Mouse (Mus musculus) yolk sac, embryonic 10.5 days (tissue): ENCODE data around the gene Bmp8b.
A peak's percentile ranks its signal among the peaks of the same experiment; 100 is the strongest.
"Not testable (repeated sequence)": the region's sequence is repeated elsewhere in the genome, so short reads cannot be mapped to it uniquely, and the experiment has no call there.

Experiments
- DNase-seq: peaks from one replicate; pipeline ENCODE4 v3.0.0-alpha.2; 2017; ENCODE audit warnings: low spot score

Gene Bmp8b

GRCm38 (mm10) chr4:123104651-123105450, at the start of gene Bmp8b:
Bmp8b (plus strand) TSS chr4:123105165.
- peak; percentile 4 for DNase-seq

DNA sequence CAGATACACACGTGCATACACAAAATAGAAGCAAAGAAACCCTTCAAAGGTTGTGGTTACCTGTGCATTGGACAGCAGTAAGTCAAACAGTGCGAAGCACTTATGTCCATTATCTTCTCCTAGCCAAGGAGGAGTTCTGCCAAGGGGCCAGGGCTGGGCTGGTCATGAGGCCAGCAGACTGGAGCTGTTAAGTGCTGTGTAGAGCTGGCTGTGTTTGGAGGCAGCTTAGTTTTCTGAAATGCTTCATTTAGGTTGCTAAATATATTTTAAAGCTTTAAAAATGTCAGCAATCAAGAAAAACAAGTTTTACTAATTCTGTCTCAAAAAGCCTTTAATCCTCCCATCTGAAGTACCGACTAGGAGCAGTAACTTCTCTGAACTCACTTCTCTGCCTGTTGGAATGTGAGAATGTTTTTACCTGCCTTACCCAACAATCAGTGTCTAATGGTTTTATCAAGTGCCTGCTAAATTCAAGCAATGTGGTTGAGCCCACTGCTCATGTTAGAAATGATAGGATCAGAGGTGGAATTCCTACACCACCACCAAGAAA, 48.3 kb upstream of the Bmp8b start:
- no peak for DNase-seq

DNA sequence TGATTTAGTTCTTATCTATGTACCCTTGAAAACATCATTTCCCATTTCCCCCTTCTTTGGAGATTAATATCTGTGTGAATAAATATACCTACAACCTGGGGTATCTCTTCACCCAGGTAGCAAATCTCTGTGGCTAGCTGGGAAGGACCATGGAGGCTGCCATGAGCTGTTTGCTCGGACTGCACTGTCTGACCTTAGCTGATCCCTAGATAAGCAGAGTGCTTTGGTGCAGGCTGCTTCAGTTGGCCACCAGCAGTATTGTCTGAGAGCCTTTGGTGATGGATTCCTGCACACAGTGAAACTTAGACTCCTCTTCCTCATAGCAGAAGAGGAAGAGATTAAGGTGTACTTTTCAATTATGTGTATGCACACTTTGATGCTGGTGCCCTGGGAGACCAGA, 47.0 kb upstream of the Bmp8b start:
- DNase-seq: no peak

GRCm38 (mm10) chr4:123061744-123062143, 43.2 kb upstream of the Bmp8b start:
- no peak for DNase-seq

DNA sequence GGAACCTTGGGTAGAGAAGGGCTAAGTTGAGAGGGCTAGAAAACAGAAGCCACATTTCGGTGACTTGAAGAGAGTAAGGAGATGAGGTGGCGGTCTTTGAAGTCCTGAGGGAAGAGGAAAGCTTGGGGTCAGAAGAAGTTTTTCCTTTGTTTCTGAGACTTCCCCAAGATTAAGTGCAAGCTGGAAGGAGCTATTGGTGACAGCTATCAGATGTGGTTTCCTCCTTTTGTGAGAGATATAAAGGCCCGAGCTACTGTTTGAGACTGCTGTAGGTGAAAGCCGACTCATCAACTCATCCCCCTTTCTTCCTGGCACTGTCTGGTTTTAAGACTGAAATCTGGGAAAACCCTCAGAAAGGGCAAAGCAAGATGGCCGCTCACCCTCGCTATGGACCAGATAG, 36.3 kb upstream of the Bmp8b start:
- DNase-seq: no peak

DNA sequence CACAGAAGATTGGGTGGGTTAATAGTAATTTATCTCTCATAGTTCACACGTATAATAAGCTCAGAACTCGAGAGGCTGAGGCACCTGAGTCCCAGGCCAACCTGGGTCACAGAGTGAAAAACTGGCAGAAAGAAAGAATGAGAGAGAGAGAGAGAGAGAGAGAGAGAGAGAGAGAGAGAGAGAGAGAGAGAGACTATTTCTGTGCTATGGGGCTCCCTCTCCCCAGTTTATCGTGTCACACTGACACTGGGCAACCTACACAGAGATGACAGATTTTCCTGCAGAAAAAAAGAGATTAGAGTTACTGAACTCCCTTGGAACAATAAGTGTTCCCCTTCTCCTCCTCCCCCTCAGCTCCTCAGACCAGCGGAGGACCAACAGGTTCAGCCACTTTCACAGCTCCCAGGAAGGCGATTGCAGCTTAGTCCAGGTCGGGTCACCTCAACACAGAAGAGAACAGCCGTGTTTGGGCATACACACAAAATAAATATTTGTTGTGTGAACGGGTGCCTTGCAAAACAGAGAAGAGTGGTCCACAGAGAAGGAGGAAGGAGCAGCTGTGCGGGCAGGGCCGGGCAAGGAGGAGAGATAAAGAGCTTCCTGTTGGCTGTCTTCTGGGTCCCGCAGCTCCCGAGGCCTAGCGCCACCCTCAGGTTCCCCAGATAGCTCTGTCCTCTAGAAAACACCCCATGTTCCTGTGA, 33.5 kb upstream of the Bmp8b start:
- peak; percentile 38 for DNase-seq

- no peak for DNase-seq
Measured at GRCm38 (mm10) chr4:123076928-123077327, 28.0 kb upstream of the Bmp8b start.

DNA sequence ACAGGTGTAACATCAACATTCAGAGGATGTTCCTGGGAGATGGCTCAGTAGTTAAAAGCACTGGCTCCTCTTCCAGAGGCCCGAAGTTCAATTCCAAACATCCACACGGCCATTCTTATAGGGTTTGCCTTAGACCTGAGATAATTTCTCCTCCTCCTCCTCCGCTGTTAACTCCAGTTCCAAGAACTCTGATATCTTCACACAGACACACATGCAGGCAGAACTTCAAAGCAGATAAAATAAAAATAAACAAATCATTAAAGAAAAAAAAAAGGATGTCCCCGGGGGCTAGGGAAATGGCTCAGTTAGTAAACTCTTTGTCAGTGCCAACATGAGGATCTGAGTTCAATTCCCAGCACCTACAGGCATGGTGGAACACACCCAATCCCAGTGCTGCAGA, 26.7 kb upstream of the Bmp8b start:
- no peak for DNase-seq

DNA sequence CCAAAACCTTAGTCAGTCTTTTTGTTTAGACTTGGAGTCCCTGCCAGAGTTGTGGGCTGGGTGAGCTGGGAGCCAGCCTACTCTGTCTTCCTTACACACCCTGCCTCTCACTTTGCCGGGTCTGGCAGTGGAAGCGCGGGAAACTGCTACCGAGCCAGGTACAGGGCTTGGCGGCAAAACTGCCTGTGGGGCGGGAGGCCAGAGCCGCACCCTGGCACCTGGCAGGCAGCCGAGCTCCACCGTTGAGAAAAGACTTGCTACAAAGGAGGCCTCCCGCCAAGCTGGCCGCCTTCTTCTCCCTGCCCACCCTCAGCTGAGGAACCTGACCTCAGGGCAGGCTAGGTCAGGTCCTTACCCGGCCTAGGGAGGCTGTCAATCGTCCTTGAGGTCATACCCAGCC, 24.2 kb upstream of the Bmp8b start:
- DNase-seq: no peak

- peak; percentile 38 for DNase-seq
Measured at GRCm38 (mm10) chr4:123082283-123083163, 22.4 kb upstream of the Bmp8b start.

DNA sequence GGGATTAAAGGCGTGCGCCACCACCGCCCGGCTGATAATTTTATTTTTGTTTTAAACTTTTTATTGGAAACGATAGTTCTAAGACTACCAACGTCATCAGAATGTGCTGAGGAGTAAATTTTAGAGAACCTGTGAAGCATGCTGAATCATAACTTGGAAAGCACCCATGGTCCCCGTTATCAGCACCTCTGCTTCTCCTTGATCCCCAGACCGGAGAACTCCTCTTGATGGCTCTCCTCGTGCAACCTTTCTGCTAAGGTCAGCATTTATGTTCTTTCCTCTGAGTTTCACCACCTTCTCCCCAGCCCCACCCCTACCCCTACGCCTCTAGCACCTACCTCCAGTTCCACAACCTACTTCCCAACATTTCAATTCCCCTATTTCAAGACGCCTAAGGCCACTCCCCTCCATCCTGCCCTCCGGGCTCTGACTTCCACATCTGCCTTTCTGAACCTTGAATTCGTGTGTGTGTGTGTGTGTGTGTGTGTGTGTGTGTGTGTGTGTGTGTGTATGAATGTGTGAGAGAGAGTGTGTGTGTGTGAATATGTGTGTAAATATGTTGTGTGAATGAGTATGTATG, 21.6 kb upstream of the Bmp8b start:
- DNase-seq: no peak

DNA sequence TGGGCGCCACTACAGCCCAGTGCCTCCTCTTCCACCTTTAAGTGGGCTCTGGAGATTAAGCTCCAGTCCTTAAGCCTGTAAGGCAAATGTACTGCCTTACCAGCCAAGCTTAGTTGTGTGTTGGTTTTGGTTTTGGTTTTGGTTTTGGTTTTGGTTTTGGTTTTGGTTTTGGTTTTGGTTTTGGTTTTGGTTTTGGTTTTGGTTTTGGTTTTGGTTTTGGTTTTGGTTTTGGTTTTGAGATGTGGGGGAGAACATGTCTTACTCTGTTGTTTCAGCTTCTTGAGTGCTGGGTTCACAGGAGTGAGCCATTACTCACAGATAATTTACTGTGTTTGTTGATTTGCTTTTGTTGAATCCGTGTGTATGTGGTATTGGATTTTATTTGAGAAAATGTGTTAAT, 19.7 kb upstream of the Bmp8b start:
- DNase-seq: no peak

GRCm38 (mm10) chr4:123086381-123086780, 18.6 kb upstream of the Bmp8b start:
- no peak for DNase-seq

DNA sequence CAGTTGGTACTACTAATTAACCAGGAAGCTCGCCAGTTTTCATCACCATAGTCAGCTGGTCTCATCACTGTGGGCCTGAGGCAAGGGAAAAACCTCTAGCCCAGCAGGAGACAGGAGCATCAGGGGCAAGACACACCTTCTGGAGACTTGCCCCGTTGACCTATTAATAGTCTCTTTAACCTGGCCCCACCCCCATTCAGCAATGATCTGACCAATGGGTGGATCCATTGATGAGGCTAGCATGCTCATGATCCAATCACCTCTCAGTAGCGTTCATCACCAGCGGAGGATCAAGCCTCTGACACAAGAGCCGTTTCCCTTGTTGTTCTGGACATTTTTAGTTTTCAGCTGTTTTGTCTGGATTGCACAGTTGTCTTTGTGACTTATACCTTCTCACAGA, 12.3 kb upstream of the Bmp8b start:
- DNase-seq: peak; percentile 5

GRCm38 (mm10) chr4:123093064-123093776, 11.7 kb upstream of the Bmp8b start:
- peak; percentile 51 for DNase-seq

DNA sequence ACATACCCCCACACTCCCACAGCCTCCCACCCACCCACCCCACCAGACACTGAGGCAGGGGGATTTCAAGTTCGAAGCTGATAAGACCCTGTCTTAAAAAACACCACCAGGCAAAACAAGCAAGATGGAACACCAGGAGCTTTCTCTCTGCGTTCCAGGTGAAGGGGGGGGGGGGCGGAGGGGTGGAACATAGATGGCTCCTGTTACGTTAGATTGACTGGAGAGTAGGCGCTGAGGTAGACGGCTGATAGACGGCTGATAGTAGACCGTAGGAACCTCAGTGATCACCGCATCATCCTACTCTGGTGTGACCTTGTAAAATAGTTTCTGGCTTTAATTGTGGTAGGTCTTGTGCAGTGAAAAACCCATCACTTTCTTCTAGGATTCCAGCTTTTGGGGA, 11.1 kb upstream of the Bmp8b start:
- DNase-seq: no peak

GRCm38 (mm10) chr4:123105451-123105790, 456 bp downstream of the Bmp8b start:
- DNase-seq: no peak

- not testable (repeated sequence) for DNase-seq
Measured at GRCm38 (mm10) chr4:123105929-123106328, 964 bp downstream of the Bmp8b start.

DNA sequence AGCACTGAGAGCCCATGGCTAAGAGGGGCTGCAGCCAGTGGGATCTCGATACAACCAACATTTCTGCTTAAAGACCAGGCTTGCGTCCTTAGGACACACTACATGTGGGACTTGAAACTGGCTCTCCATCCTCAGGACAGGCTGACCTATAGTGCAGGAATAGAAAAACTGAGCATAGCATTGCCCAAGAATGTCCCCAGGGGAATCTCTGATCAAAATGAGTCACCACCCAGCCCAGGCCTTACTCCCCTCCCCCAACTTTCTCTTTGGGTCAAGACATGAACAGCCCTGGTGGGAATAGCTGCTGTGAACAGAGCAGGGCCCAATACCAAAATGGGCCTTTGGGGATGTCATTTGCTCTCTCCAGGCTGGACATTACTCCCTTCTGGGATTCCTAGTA, 1.9 kb downstream of the Bmp8b start:
- no peak for DNase-seq

GRCm38 (mm10) chr4:123108056-123108455, 3.1 kb downstream of the Bmp8b start:
- DNase-seq: no peak

- no peak for DNase-seq
Measured at GRCm38 (mm10) chr4:123110751-123111150, 5.8 kb downstream of the Bmp8b start.
